Mouse (Mus musculus) megakaryocyte, embryonic 14.5 days (primary cell): ENCODE measurements at regions not wholly inside any gene's neighbourhood (a gene's known extent, or its start where the extent isn't known, plus 50 kb on each side); places are given as distances from the start of the nearest gene placed in this dataset.

Source experiments
- FLI1 ChIP-seq: IDR thresholded peaks from 2 replicates; pipeline ENCODE4 v1.6.1; 2012; ENCODE audit warnings: low read length, inconsistent platforms, mixed read lengths
- GATA1 ChIP-seq: IDR thresholded peaks from 3 replicates; pipeline ENCODE4 v1.6.1; 2012; ENCODE audit warnings: mixed read lengths, low read length, inconsistent platforms, borderline replicate concordance

GRCm38 (mm10) chr2:171690781-171691180 is 352.5 kb downstream of the Cbln4 start:
- TF ChIP-seq GATA1: no peak
- no peak for TF ChIP-seq FLI1
